Mouse (Mus musculus) hindbrain, postnatal 0 days (tissue): ENCODE results near the gene Myo15. TPM values are rescaled to one million over a fixed set of nuclear protein-coding genes. Genes with fewer than 3 reads are reported as not detected.

Experiments used
- ATAC-seq: fragments of 200-750 bp; cut with Nextera tagmentation; 2 replicates; pipeline ENCODE4 v1.8.0; 2017; ENCODE audit warnings: mild to moderate bottlenecking, moderate TSS enrichment, moderate library complexity
- DNase-seq: peaks from one replicate; pipeline ENCODE4 v3.0.0-alpha.2; 2015; ENCODE audit warnings: low spot score
- H3K27ac ChIP-seq: fragments of 300-500 bp; sonication (generic); 2 replicates; pipeline ENCODE4 v1.5.1; 2014; ENCODE audit warnings: mild to moderate bottlenecking
- H3K27me3 ChIP-seq: fragments of 300-500 bp; sonication (generic); 2 replicates; pipeline ENCODE4 v1.6.1; 2014; ENCODE audit warnings: low read length, mixed read lengths; ENCODE audit not compliant: insufficient read depth
- H3K36me3 ChIP-seq: fragments of 300-500 bp; sonication (generic); 2 replicates; pipeline ENCODE4 v1.6.1; 2014; ENCODE audit warnings: low read length, mixed read lengths; ENCODE audit not compliant: insufficient read depth
- H3K4me1 ChIP-seq: fragments of 300-500 bp; sonication (generic); 2 replicates; pipeline ENCODE4 v1.6.1; 2014; ENCODE audit warnings: antibody characterized with exemption, low read length, mixed read lengths; ENCODE audit not compliant: insufficient read depth
- H3K4me2 ChIP-seq: fragments of 300-500 bp; sonication (generic); 2 replicates; pipeline ENCODE4 v1.6.1; 2014; ENCODE audit warnings: low read depth, mild to moderate bottlenecking, low read length, moderate library complexity, mixed read lengths
- H3K4me3 ChIP-seq: fragments of 300-500 bp; sonication (generic); 2 replicates; pipeline ENCODE4 v1.5.1; 2014; ENCODE audit warnings: low read length
- H3K9ac ChIP-seq: fragments of 300-500 bp; sonication (generic); replicated peaks from 2 replicates; pipeline ENCODE4 v1.6.1; 2014; ENCODE audit warnings: mild to moderate bottlenecking, low read length, moderate library complexity, mixed read lengths
- H3K9me3 ChIP-seq: fragments of 300-500 bp; sonication (generic); 2 replicates; pipeline ENCODE4 v1.6.1; 2016; ENCODE audit warnings: low read length, mixed read lengths
- CTCF ChIP-seq: IDR thresholded peaks from 2 replicates; pipeline ENCODE4 v1.5.1; 2016; ENCODE audit warnings: antibody characterized with exemption, control low read depth, low read depth
- WGBS: fragments of 180-500 bp; shearing (Covaris S2); extraction: QIAGEN DNeasy Blood & Tissue Kit; methylation state at CpG from one replicate; pipeline ENCODE4 v1.1.7; 2014; 5-methylcytosine and 5-hydroxymethylcytosine counted together
- polyA plus RNA-seq: library from polyadenylated mRNA; unstranded; fragments of >200 nt; fragmentation: Nextera tagmentation; extraction: Ambion mirVana; gene quantifications from 2 replicates; pipeline ENCODE4 v1.2.1, GENCODE M21; 2015
- total RNA-seq: library from RNA; depleted of rRNA; stranded (reverse); fragments of >200 nt; gene quantifications from 2 replicates; pipeline ENCODE4 v1.2.3, GENCODE M21; 2014

Gene Myo15
- total and polyA plus RNA-seq, 2 experiments from 2014 or later, result 0.30 to 0.31 TPM

DNA sequence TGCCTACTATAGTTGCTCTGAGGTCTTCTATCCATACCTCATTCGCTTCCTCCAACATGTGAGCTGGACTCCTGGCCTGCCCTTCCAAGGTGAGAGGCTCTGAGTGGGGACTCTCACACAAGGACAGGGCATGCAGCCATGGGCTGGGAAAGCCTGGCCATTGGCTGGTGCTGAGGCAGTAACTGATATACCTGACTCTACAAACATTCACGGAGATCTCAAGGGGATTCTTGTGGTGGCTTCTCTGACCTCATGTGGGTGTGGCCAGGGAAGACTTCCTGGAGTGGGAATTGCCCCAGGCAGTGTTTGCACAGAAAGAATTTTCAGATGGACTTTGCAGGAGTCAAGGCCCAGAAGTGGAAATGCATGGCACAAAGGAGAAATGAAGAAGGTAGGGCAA, 45.8 kb downstream of the Myo15 start:
- H3K27ac ChIP-seq, result no peak overlapping the region
- no peak overlapping the region for H3K4me3 ChIP-seq
- H3K36me3 ChIP-seq, result no peaks in the 10 kb centered on the region
- H3K9ac ChIP-seq, result no peak overlapping the region
- TF ChIP-seq CTCF, result no peak
- DNase-seq (no peak), ATAC-seq (no peak)
- WGBS, result 82% methylated on average over 2 of the region's 2 CpGs
- H3K4me2 ChIP-seq, result no peak overlapping the region
- no peaks in the 10 kb centered on the region for H3K27me3 ChIP-seq
- H3K9me3 ChIP-seq, result no peaks in the 10 kb centered on the region
- H3K4me1 ChIP-seq, result no peaks in the 10 kb centered on the region

DNA sequence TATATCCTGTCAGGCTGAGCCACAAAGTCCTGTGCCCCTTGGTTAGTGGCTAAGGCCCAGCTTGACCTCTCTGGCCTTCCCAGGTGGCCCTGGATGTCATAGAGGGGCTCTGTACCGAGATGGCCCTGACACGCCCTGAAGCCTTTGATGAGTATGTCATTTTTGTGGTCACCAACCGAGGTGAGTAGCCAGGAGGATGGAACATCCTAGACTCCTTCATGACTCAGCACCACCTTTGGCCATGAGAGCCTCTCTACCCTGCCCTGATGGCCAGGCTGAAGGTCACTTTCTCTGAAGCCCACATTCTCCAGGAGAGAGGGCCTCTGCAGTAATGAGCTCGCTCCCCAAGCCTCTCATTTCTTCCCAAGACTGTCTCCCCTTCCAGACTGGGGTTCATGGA, 49.2 kb downstream of the Myo15 start:
- Histone ChIP-seq H3K4me2 (no peak overlapping the region), H3K9me3 (no peaks in the 10 kb centered on the region), H3K4me1 (no peaks in the 10 kb centered on the region), H3K27ac (no peak overlapping the region), H3K9ac (no peak overlapping the region), H3K27me3 (no peaks in the 10 kb centered on the region), H3K4me3 (no peak overlapping the region), H3K36me3 (no peaks in the 10 kb centered on the region)
- ATAC-seq (no peak), DNase-seq (no peak)
- TF ChIP-seq CTCF, result no peak
- 74% methylated on average over 4 of the region's 4 CpGs for WGBS

DNA sequence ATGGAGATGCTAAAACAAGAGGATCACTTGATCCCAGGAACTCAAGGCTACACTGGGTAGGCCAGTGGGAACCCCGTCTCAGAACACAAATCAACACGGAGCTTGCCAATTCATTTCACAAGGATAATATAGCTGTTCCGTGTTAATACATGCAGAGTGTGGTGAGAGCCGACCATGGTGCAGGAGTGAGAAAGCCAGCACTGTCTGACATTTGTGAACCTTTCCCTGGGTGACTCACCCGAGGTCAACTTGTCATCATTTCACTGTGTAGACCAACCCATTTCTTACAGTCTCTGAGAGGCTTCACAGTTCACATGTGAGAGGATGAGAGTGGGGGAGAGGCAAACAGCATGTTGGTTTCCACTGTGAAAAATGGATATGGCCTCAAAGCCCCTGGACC, 52.9 kb downstream of the Myo15 start:
- Histone ChIP-seq H3K9ac (no peak overlapping the region), H3K4me2 (no peak overlapping the region), H3K27ac (no peak overlapping the region), H3K9me3 (no peaks in the 10 kb centered on the region), H3K36me3 (no peaks in the 10 kb centered on the region), H3K4me3 (no peak overlapping the region), H3K4me1 (no peaks in the 10 kb centered on the region), H3K27me3 (no peaks in the 10 kb centered on the region)
- no peak for DNase-seq
- no peak for TF ChIP-seq CTCF
- WGBS, result 82% methylated on average over 5 of the region's 5 CpGs
- no peak for ATAC-seq

- WGBS, result 87% methylated on average over 6 of the region's 6 CpGs
- H3K27me3 ChIP-seq, result no peaks in the 10 kb centered on the region
- no peak overlapping the region for H3K4me3 ChIP-seq
- H3K36me3 ChIP-seq, result no peaks in the 10 kb centered on the region
- no peak overlapping the region for H3K9ac ChIP-seq
- DNase-seq, result no peak
- no peak for TF ChIP-seq CTCF
- H3K27ac ChIP-seq, result no peak overlapping the region
- H3K4me1 ChIP-seq, result no peaks in the 10 kb centered on the region
- H3K9me3 ChIP-seq, result no peaks in the 10 kb centered on the region
- ATAC-seq, result no peak
- no peak overlapping the region for H3K4me2 ChIP-seq
Measured at GRCm38 (mm10) chr11:60522661-60523365, 53.7 kb downstream of the Myo15 start.

- DNase-seq (no peak), ATAC-seq (no peak)
- 61% methylated on average over 4 of the region's 4 CpGs for WGBS
- H3K4me1 ChIP-seq, result no peaks in the 10 kb centered on the region
- no peaks in the 10 kb centered on the region for H3K9me3 ChIP-seq
- H3K27ac ChIP-seq, result no peak overlapping the region
- H3K27me3 ChIP-seq, result no peaks in the 10 kb centered on the region
- TF ChIP-seq CTCF, result no peak
- no peak overlapping the region for H3K9ac ChIP-seq
- H3K4me3 ChIP-seq, result no peak overlapping the region
- H3K4me2 ChIP-seq, result no peak overlapping the region
- no peaks in the 10 kb centered on the region for H3K36me3 ChIP-seq
Measured at GRCm38 (mm10) chr11:60526461-60526860, 57.3 kb downstream of the Myo15 start.

- TF ChIP-seq CTCF, result no peak
- Histone ChIP-seq H3K9me3 (no peaks in the 10 kb centered on the region), H3K27ac (peak overlapping the region; percentile 98; the same call in 1 of the 2 replicates), H3K9ac (0 out of 2 replicates have a peak overlapping the region, but pooled peaks have one; percentile 87), H3K4me1 (peaks cover 21% of the 10 kb centered on the region), H3K36me3 (no peaks in the 10 kb centered on the region), H3K4me3 (no peak overlapping the region), H3K4me2 (peak overlapping the region; percentile 100; the same call in 1 of the 2 replicates), H3K27me3 (no peaks in the 10 kb centered on the region)
- DNase-seq (no peak), ATAC-seq (no peak)
- 92% methylated on average over 2 of the region's 2 CpGs for WGBS
Measured at GRCm38 (mm10) chr11:60535676-60536075, 66.5 kb downstream of the Myo15 start.

DNA sequence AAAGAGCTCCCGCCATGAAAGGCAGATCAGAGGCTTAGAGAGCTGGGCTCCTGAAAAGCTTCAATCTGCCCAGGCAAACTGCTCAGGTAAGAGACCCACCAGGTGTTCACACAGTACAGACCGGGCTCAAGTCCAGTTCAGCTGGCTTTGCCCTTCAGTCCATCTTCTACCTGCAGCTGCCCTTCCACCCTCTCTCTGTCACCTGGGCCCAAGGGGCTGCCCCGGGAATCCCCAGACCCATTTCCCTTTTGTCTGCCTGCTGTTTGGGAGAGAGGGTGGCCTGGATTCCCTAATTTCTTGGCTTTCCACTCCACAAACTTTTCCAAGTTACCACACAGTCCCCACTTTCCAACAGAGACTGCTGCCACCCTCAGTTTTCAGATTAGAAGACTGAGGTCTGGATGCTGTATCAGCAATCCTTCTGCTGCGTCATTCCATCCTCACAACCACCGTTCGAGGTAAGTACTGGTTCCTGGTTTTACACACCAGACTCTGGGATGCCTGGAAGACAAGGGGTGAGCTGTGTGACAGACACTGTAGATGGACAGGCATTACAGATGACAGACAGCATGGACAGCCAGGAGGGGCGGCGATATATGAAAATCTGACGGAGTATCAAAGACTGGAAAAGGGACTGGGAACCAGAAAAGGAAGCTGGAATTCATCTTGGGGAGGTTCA, 67.2 kb downstream of the Myo15 start, which contains the start of gene Alkbh5:
TSS of gene Alkbh5 (plus strand) at position 202 of the 679 bp plus-strand sequence.
- H3K36me3 ChIP-seq, result no peaks in the 10 kb centered on the region
- H3K9ac ChIP-seq, result peak within 1 kb of the TSS; percentile 87
- no peak for TF ChIP-seq CTCF
- WGBS, result 12% methylated on average over 9 of the region's 9 CpGs
- H3K9me3 ChIP-seq, result no peaks in the 10 kb centered on the region
- peak within 1 kb of the TSS; percentile 100 for H3K4me2 ChIP-seq
- no peak for ATAC-seq
- no peaks in the 10 kb centered on the region for H3K27me3 ChIP-seq
- H3K27ac ChIP-seq, result peak within 1 kb of the TSS; percentile 98
- peak; percentile 49 for DNase-seq
- peaks cover 25% of the 10 kb centered on the region for H3K4me1 ChIP-seq
- peak within 1 kb of the TSS; percentile 72 for H3K4me3 ChIP-seq
